Mouse (Mus musculus) stomach, postnatal 0 days (tissue): ENCODE data around the gene Gad1.

ENCODE experiments used
- CTCF ChIP-seq: IDR thresholded peaks from 2 replicates; pipeline ENCODE4 v1.5.1; 2016; ENCODE audit warnings: antibody characterized with exemption, low read depth, mild to moderate bottlenecking, moderate library complexity
- EP300 ChIP-seq: optimal IDR thresholded peaks from 2 replicates; pipeline ENCODE3; 2016; ENCODE audit warnings: antibody characterized with exemption

DNA sequence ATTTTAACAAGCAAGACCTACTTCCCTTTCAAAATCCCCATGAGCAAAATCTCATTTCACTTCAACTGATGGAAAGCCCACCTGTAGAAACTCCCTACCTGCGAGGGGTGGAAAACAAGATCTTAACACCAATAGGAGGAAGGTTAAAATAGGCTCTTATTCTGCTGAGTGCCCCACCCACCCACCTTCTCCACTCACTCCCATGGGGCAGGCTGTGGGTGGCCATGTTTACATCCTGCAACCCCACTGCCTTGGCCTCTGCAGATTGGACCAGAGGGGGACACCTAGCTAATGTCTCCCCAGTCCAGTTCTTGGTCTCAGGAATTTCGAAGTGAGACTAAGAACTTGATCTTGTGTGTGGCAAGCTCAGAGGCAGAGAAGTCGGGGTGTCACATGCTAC lies 77.0 kb downstream of the Gad1 start:
- no peak for TF ChIP-seq CTCF
- no peak for TF ChIP-seq EP300
